Mouse (Mus musculus): ENCODE results near the gene Mdga1. TPM values are rescaled to one million over a fixed set of nuclear protein-coding genes. Genes with fewer than 3 reads are reported as not detected.

Gene Mdga1
- polyA plus RNA-seq, 1 experiment from 2014 or later, result 1.6 TPM

- H3K27ac ChIP-seq (ENCODE audit: low read length), result no peak overlapping the region
- 0 out of 2 replicates have a peak, but pooled peaks cover 3% of the 10 kb centered on the region for H3K27me3 ChIP-seq (replicated peaks; ENCODE audit: control insufficient read depth, insufficient read depth, low read length)
- no peaks in the 10 kb centered on the region for H3K9me3 ChIP-seq (ENCODE audit: control insufficient read depth, low read length)
- no peak overlapping the region for H3K4me3 ChIP-seq (ENCODE audit: low read length)
- H3K4me1 ChIP-seq (ENCODE audit: control insufficient read depth, insufficient read depth, low read length), result peaks cover 9% of the 10 kb centered on the region
- H3K36me3 ChIP-seq (ENCODE audit: control insufficient read depth, insufficient read depth, low read length), result no peaks in the 10 kb centered on the region
- WGBS, result 52% methylated on average over 5 of the region's 5 CpGs
- no peak for ATAC-seq
- no peak overlapping the region for H3K9ac ChIP-seq (ENCODE audit: low read depth, low read length)
- no peak overlapping the region for H3K4me2 ChIP-seq (ENCODE audit: low read depth, low read length)
Observed at GRCm38 (mm10) chr17:29965506-29965905, 4.4 kb downstream of the Mdga1 start.

- WGBS, result 4% methylated on average over 11 of the region's 11 CpGs
- H3K36me3 ChIP-seq (ENCODE audit: control insufficient read depth, insufficient read depth, low read length), result no peaks in the 10 kb centered on the region
- H3K4me3 ChIP-seq (ENCODE audit: low read length), result peak overlapping the region; percentile 17
- ATAC-seq, result peak; percentile 71
- H3K9me3 ChIP-seq (ENCODE audit: control insufficient read depth, low read length), result 0 out of 2 replicates have a peak, but pooled peaks cover 3% of the 10 kb centered on the region
- H3K9ac ChIP-seq (ENCODE audit: low read depth, low read length), result peak overlapping the region; percentile 13
- peaks cover 9% of the 10 kb centered on the region for H3K4me1 ChIP-seq (ENCODE audit: control insufficient read depth, insufficient read depth, low read length)
- H3K27ac ChIP-seq (ENCODE audit: low read length), result no peak overlapping the region
- 0 out of 2 replicates have a peak, but pooled peaks cover 3% of the 10 kb centered on the region for H3K27me3 ChIP-seq (replicated peaks; ENCODE audit: control insufficient read depth, insufficient read depth, low read length)
- H3K4me2 ChIP-seq (ENCODE audit: low read depth, low read length), result peak overlapping the region; percentile 35
Observed at GRCm38 (mm10) chr17:29963730-29964259, 6.1 kb downstream of the Mdga1 start.

- no peak for ATAC-seq
- H3K4me1 ChIP-seq (ENCODE audit: control insufficient read depth, insufficient read depth, low read length), result peaks cover 11% of the 10 kb centered on the region
- H3K36me3 ChIP-seq (ENCODE audit: control insufficient read depth, insufficient read depth, low read length), result no peaks in the 10 kb centered on the region
- 0 out of 2 replicates have a peak, but pooled peaks cover 3% of the 10 kb centered on the region for H3K9me3 ChIP-seq (ENCODE audit: control insufficient read depth, low read length)
- H3K27me3 ChIP-seq (replicated peaks; ENCODE audit: control insufficient read depth, insufficient read depth, low read length), result no peaks in the 10 kb centered on the region
- H3K27ac ChIP-seq (ENCODE audit: low read length), result no peak overlapping the region
- WGBS, result 67% methylated on average over 8 of the region's 8 CpGs
- H3K4me2 ChIP-seq (ENCODE audit: low read depth, low read length), result no peak overlapping the region
- H3K9ac ChIP-seq (ENCODE audit: low read depth, low read length), result no peak overlapping the region
- no peak overlapping the region for H3K4me3 ChIP-seq (ENCODE audit: low read length)
Observed at GRCm38 (mm10) chr17:29955880-29956279, 14.0 kb downstream of the Mdga1 start.

- H3K4me3 ChIP-seq (ENCODE audit: low read length), result no peak overlapping the region
- 0 out of 2 replicates have a peak, but pooled peaks have one; percentile 19 for ATAC-seq
- H3K4me1 ChIP-seq (ENCODE audit: control insufficient read depth, insufficient read depth, low read length), result peaks cover 15% of the 10 kb centered on the region
- 61% methylated on average over 5 of the region's 5 CpGs for WGBS
- 0 out of 2 replicates have a peak, but pooled peaks cover under 1% of the 10 kb centered on the region for H3K9me3 ChIP-seq (ENCODE audit: control insufficient read depth, low read length)
- H3K9ac ChIP-seq (ENCODE audit: low read depth, low read length), result no peak overlapping the region
- no peak overlapping the region for H3K27ac ChIP-seq (ENCODE audit: low read length)
- H3K36me3 ChIP-seq (ENCODE audit: control insufficient read depth, insufficient read depth, low read length), result no peaks in the 10 kb centered on the region
- no peaks in the 10 kb centered on the region for H3K27me3 ChIP-seq (replicated peaks; ENCODE audit: control insufficient read depth, insufficient read depth, low read length)
- H3K4me2 ChIP-seq (ENCODE audit: low read depth, low read length), result no peak overlapping the region
Observed at GRCm38 (mm10) chr17:29954316-29954715, 15.6 kb downstream of the Mdga1 start.

- 14% methylated on average over 6 of the region's 6 CpGs for whole genome bisulfite sequencing
- Histone ChIP-seq H3K4me3 (ENCODE audit: low read length) (no peak overlapping the region), H3K4me2 (ENCODE audit: low read depth, low read length) (no peak overlapping the region), H3K27me3 (replicated peaks; ENCODE audit: control insufficient read depth, insufficient read depth, low read length) (no peaks in the 10 kb centered on the region), H3K9ac (ENCODE audit: low read depth, low read length) (no peak overlapping the region), H3K4me1 (ENCODE audit: control insufficient read depth, insufficient read depth, low read length) (peaks cover 15% of the 10 kb centered on the region), H3K9me3 (ENCODE audit: control insufficient read depth, low read length) (no peaks in the 10 kb centered on the region), H3K36me3 (ENCODE audit: control insufficient read depth, insufficient read depth, low read length) (no peaks in the 10 kb centered on the region), H3K27ac (ENCODE audit: low read length) (peak overlapping the region; percentile 48; the same call in 1 of the 2 replicates)
- peak; percentile 93 for ATAC-seq
Observed at GRCm38 (mm10) chr17:29951100-29951499, 18.8 kb downstream of the Mdga1 start.

GRCm38 (mm10) chr17:29950574-29950973 is 19.3 kb downstream of the Mdga1 start:
- peaks cover 15% of the 10 kb centered on the region for H3K4me1 ChIP-seq (ENCODE audit: control insufficient read depth, insufficient read depth, low read length)
- no peaks in the 10 kb centered on the region for H3K36me3 ChIP-seq (ENCODE audit: control insufficient read depth, insufficient read depth, low read length)
- no peak overlapping the region for H3K4me3 ChIP-seq (ENCODE audit: low read length)
- peak overlapping the region; percentile 48; the same call in 1 of the 2 replicates for H3K27ac ChIP-seq (ENCODE audit: low read length)
- WGBS, result 64% methylated on average over 8 of the region's 8 CpGs
- no peaks in the 10 kb centered on the region for H3K27me3 ChIP-seq (replicated peaks; ENCODE audit: control insufficient read depth, insufficient read depth, low read length)
- no peaks in the 10 kb centered on the region for H3K9me3 ChIP-seq (ENCODE audit: control insufficient read depth, low read length)
- no peak overlapping the region for H3K9ac ChIP-seq (ENCODE audit: low read depth, low read length)
- H3K4me2 ChIP-seq (ENCODE audit: low read depth, low read length), result no peak overlapping the region
- peak; percentile 37 for ATAC-seq

- Histone ChIP-seq H3K36me3 (ENCODE audit: control insufficient read depth, insufficient read depth, low read length) (no peaks in the 10 kb centered on the region), H3K9me3 (ENCODE audit: control insufficient read depth, low read length) (no peaks in the 10 kb centered on the region), H3K27me3 (replicated peaks; ENCODE audit: control insufficient read depth, insufficient read depth, low read length) (no peaks in the 10 kb centered on the region), H3K4me2 (ENCODE audit: low read depth, low read length) (no peak overlapping the region), H3K9ac (ENCODE audit: low read depth, low read length) (no peak overlapping the region), H3K4me1 (ENCODE audit: control insufficient read depth, insufficient read depth, low read length) (peaks cover 13% of the 10 kb centered on the region), H3K27ac (ENCODE audit: low read length) (no peak overlapping the region), H3K4me3 (ENCODE audit: low read length) (no peak overlapping the region)
- 54% methylated on average over 5 of the region's 5 CpGs for WGBS
- no peak for ATAC-seq
Observed at GRCm38 (mm10) chr17:29947271-29947714, 22.6 kb downstream of the Mdga1 start.

- no peaks in the 10 kb centered on the region for H3K27me3 ChIP-seq (replicated peaks; ENCODE audit: control insufficient read depth, insufficient read depth, low read length)
- no peaks in the 10 kb centered on the region for H3K9me3 ChIP-seq (ENCODE audit: control insufficient read depth, low read length)
- H3K36me3 ChIP-seq (ENCODE audit: control insufficient read depth, insufficient read depth, low read length), result no peaks in the 10 kb centered on the region
- H3K4me1 ChIP-seq (ENCODE audit: control insufficient read depth, insufficient read depth, low read length), result no peaks in the 10 kb centered on the region
- WGBS, result 65% methylated on average over 11 of the region's 11 CpGs
- no peak overlapping the region for H3K4me2 ChIP-seq (ENCODE audit: low read depth, low read length)
- H3K9ac ChIP-seq (ENCODE audit: low read depth, low read length), result no peak overlapping the region
- H3K27ac ChIP-seq (ENCODE audit: low read length), result no peak overlapping the region
- no peak overlapping the region for H3K4me3 ChIP-seq (ENCODE audit: low read length)
- ATAC-seq, result no peak
Observed at GRCm38 (mm10) chr17:29944376-29944775, 25.5 kb downstream of the Mdga1 start.

- no peaks in the 10 kb centered on the region for H3K36me3 ChIP-seq (ENCODE audit: control insufficient read depth, insufficient read depth, low read length)
- H3K4me2 ChIP-seq (ENCODE audit: low read depth, low read length), result no peak overlapping the region
- no peak overlapping the region for H3K27ac ChIP-seq (ENCODE audit: low read length)
- no peaks in the 10 kb centered on the region for H3K27me3 ChIP-seq (replicated peaks; ENCODE audit: control insufficient read depth, insufficient read depth, low read length)
- no peak for ATAC-seq
- H3K9ac ChIP-seq (ENCODE audit: low read depth, low read length), result no peak overlapping the region
- H3K4me3 ChIP-seq (ENCODE audit: low read length), result no peak overlapping the region
- no peaks in the 10 kb centered on the region for H3K9me3 ChIP-seq (ENCODE audit: control insufficient read depth, low read length)
- 89% methylated on average over 5 of the region's 5 CpGs for WGBS
- no peaks in the 10 kb centered on the region for H3K4me1 ChIP-seq (ENCODE audit: control insufficient read depth, insufficient read depth, low read length)
Observed at GRCm38 (mm10) chr17:29939011-29939410, 30.9 kb downstream of the Mdga1 start.

- no peaks in the 10 kb centered on the region for H3K4me1 ChIP-seq (ENCODE audit: control insufficient read depth, insufficient read depth, low read length)
- no peak overlapping the region for H3K4me3 ChIP-seq (ENCODE audit: low read length)
- no peaks in the 10 kb centered on the region for H3K36me3 ChIP-seq (ENCODE audit: control insufficient read depth, insufficient read depth, low read length)
- no peak overlapping the region for H3K9ac ChIP-seq (ENCODE audit: low read depth, low read length)
- H3K27me3 ChIP-seq (replicated peaks; ENCODE audit: control insufficient read depth, insufficient read depth, low read length), result no peaks in the 10 kb centered on the region
- no peak overlapping the region for H3K4me2 ChIP-seq (ENCODE audit: low read depth, low read length)
- H3K9me3 ChIP-seq (ENCODE audit: control insufficient read depth, low read length), result no peaks in the 10 kb centered on the region
- H3K27ac ChIP-seq (ENCODE audit: low read length), result no peak overlapping the region
- no peak for ATAC-seq
- 80% methylated on average over 9 of the region's 9 CpGs for WGBS
Observed at GRCm38 (mm10) chr17:29937350-29937781, 32.5 kb downstream of the Mdga1 start.
